Mouse (Mus musculus) urinary bladder, adult 2 months (tissue): ENCODE measurements around the gene Zfp61. TPM values are rescaled to one million over a fixed set of nuclear protein-coding genes. Genes with fewer than 3 reads are reported as not detected.
"Not testable (repeated sequence)": the region's sequence is repeated elsewhere in the genome, so short reads cannot be mapped to it uniquely, and the experiment has no call there.

Experiments used
- DNase-seq: peaks from one replicate; pipeline ENCODE4 v3.0.0; 2022; ENCODE audit warnings: low spot score
- polyA plus RNA-seq: library from polyadenylated mRNA; depleted of rRNA; stranded (reverse); fragments of >200 nt; gene quantifications from 2 replicates; pipeline ENCODE4 v1.2.3, GENCODE M21; 2012

Zfp61 gene
- polyA plus RNA-seq, 1 experiment: 16.1 TPM

GRCm38 (mm10) chr7:24297361-24298095, 3.5 kb downstream of the Zfp61 start:
- DNase-seq: no peak

GRCm38 (mm10) chr7:24296386-24296785, 4.6 kb downstream of the Zfp61 start:
- no peak for DNase-seq

- no peak for DNase-seq
These were observed 5.7 kb downstream of the Zfp61 start for GRCm38 (mm10) chr7:24295376-24295775.

- no peak for DNase-seq
These were observed 6.3 kb downstream of the Zfp61 start for GRCm38 (mm10) chr7:24294763-24295162.

- no peak for DNase-seq
These were observed 7.8 kb downstream of the Zfp61 start for GRCm38 (mm10) chr7:24293061-24293851.

- no peak for DNase-seq
These were observed 9.5 kb downstream of the Zfp61 start for GRCm38 (mm10) chr7:24291387-24292090.

- no peak for DNase-seq
These were observed 10.8 kb downstream of the Zfp61 start for GRCm38 (mm10) chr7:24290106-24290693.

- DNase-seq: no peak
These were observed 12.5 kb downstream of the Zfp61 start for GRCm38 (mm10) chr7:24288512-24288911.

GRCm38 (mm10) chr7:24287670-24288069, 13.4 kb downstream of the Zfp61 start:
- DNase-seq: no peak

GRCm38 (mm10) chr7:24286916-24287315, 14.1 kb downstream of the Zfp61 start:
- no peak for DNase-seq

GRCm38 (mm10) chr7:24286090-24286489, 14.9 kb downstream of the Zfp61 start:
- no peak for DNase-seq

GRCm38 (mm10) chr7:24280858-24281145, 20.2 kb downstream of the Zfp61 start:
- DNase-seq: no peak

- DNase-seq: no peak
These were observed 20.8 kb downstream of the Zfp61 start for GRCm38 (mm10) chr7:24280031-24280857.

- DNase-seq: not testable (repeated sequence)
These were observed 22.3 kb downstream of the Zfp61 start for GRCm38 (mm10) chr7:24278771-24279170.

- no peak for DNase-seq
These were observed 26.6 kb downstream of the Zfp61 start for GRCm38 (mm10) chr7:24274456-24274855.

- no peak for DNase-seq
These were observed 29.8 kb downstream of the Zfp61 start for GRCm38 (mm10) chr7:24271191-24271590.

GRCm38 (mm10) chr7:24270288-24270672, 30.8 kb downstream of the Zfp61 start, which contains the start of gene Zfp93:
TSS of gene Zfp93 (plus strand) at chr7:24270420.
- peak; percentile 33 for DNase-seq

- no peak for DNase-seq
These were observed 31.3 kb downstream of the Zfp61 start for GRCm38 (mm10) chr7:24269667-24270287.

GRCm38 (mm10) chr7:24269256-24269655, 31.8 kb downstream of the Zfp61 start:
- DNase-seq: no peak

GRCm38 (mm10) chr7:24268176-24269155, 32.6 kb downstream of the Zfp61 start:
- no peak for DNase-seq
